Mouse (Mus musculus): ENCODE data around the gene Tyw1. TPM values are rescaled to one million over a fixed set of nuclear protein-coding genes. Genes with fewer than 3 reads are reported as not detected.
A peak's percentile ranks its signal among the peaks of the same experiment; 100 is the strongest.

The Tyw1 gene
- polyA plus RNA-seq, 1 experiment from 2014 or later, result 20.8 TPM

GRCm38 (mm10) chr5:130344999-130345398, 89.6 kb downstream of the Tyw1 start:
- Histone ChIP-seq H3K4me1 (replicated peaks; ENCODE audit: insufficient read depth, low read length) (no peaks in the 10 kb centered on the region), H3K4me2 (ENCODE audit: low read length) (no peak overlapping the region), H3K9me3 (replicated peaks; ENCODE audit: low read length) (no peaks in the 10 kb centered on the region), H3K36me3 (ENCODE audit: insufficient read depth, low read length) (peaks cover 6% of the 10 kb centered on the region; the same call in 1 of the 2 replicates), H3K27me3 (ENCODE audit: insufficient read depth, low read length) (no peaks in the 10 kb centered on the region), H3K27ac (no peak overlapping the region), H3K4me3 (replicated peaks; ENCODE audit: low read depth, low read length) (no peak overlapping the region), H3K9ac (ENCODE audit: low read depth, low read length) (no peak overlapping the region)
- no peak for TF ChIP-seq CTCF (IDR thresholded peaks at IDR 0.05; ENCODE audit: low read depth)
- 95% methylated on average over 7 of the region's 7 CpGs for WGBS
- ATAC-seq (replicated peaks; ENCODE audit: low FRiP score, low read depth) (no peak), DNase-seq (ENCODE audit: low spot score) (no peak)

- no peak overlapping the region for H3K4me3 ChIP-seq (replicated peaks; ENCODE audit: low read depth, low read length)
- no peaks in the 10 kb centered on the region for H3K27me3 ChIP-seq (ENCODE audit: insufficient read depth, low read length)
- DNase-seq (ENCODE audit: low spot score) (peak; percentile 16), ATAC-seq (replicated peaks; ENCODE audit: low FRiP score, low read depth) (no peak)
- TF ChIP-seq CTCF (IDR thresholded peaks at IDR 0.05; ENCODE audit: low read depth), result no peak
- H3K4me2 ChIP-seq (ENCODE audit: low read length), result no peak overlapping the region
- H3K4me1 ChIP-seq (replicated peaks; ENCODE audit: insufficient read depth, low read length), result no peaks in the 10 kb centered on the region
- 64% methylated on average over 2 of the region's 2 CpGs for WGBS
- no peak overlapping the region for H3K9ac ChIP-seq (ENCODE audit: low read depth, low read length)
- no peak overlapping the region for H3K27ac ChIP-seq
- peaks cover 2% of the 10 kb centered on the region; the same call in 1 of the 2 replicates for H3K36me3 ChIP-seq (ENCODE audit: insufficient read depth, low read length)
- H3K9me3 ChIP-seq (replicated peaks; ENCODE audit: low read length), result no peaks in the 10 kb centered on the region
Observed at GRCm38 (mm10) chr5:130345871-130346270, 90.5 kb downstream of the Tyw1 start.

GRCm38 (mm10) chr5:130355223-130355622, 99.8 kb downstream of the Tyw1 start:
- peak; percentile 21; the same call in 1 of the 2 replicates for TF ChIP-seq CTCF (IDR thresholded peaks at IDR 0.05; ENCODE audit: low read depth)
- H3K4me3 ChIP-seq (replicated peaks; ENCODE audit: low read depth, low read length), result no peak overlapping the region
- H3K27ac ChIP-seq, result no peak overlapping the region
- no peaks in the 10 kb centered on the region for H3K27me3 ChIP-seq (ENCODE audit: insufficient read depth, low read length)
- H3K36me3 ChIP-seq (ENCODE audit: insufficient read depth, low read length), result no peaks in the 10 kb centered on the region
- peak; percentile 58 for DNase-seq (ENCODE audit: low spot score)
- WGBS, result 40% methylated on average over 7 of the region's 7 CpGs
- H3K4me2 ChIP-seq (ENCODE audit: low read length), result no peak overlapping the region
- no peak overlapping the region for H3K9ac ChIP-seq (ENCODE audit: low read depth, low read length)
- no peaks in the 10 kb centered on the region for H3K4me1 ChIP-seq (replicated peaks; ENCODE audit: insufficient read depth, low read length)
- H3K9me3 ChIP-seq (replicated peaks; ENCODE audit: low read length), result no peaks in the 10 kb centered on the region
- ATAC-seq (replicated peaks; ENCODE audit: low FRiP score, low read depth), result no peak

- Histone ChIP-seq H3K36me3 (ENCODE audit: insufficient read depth, low read length) (no peaks in the 10 kb centered on the region), H3K4me1 (replicated peaks; ENCODE audit: insufficient read depth, low read length) (no peaks in the 10 kb centered on the region), H3K9me3 (replicated peaks; ENCODE audit: low read length) (no peaks in the 10 kb centered on the region), H3K4me3 (replicated peaks; ENCODE audit: low read depth, low read length) (no peak overlapping the region), H3K27ac (no peak overlapping the region), H3K9ac (ENCODE audit: low read depth, low read length) (no peak overlapping the region), H3K27me3 (ENCODE audit: insufficient read depth, low read length) (no peaks in the 10 kb centered on the region), H3K4me2 (ENCODE audit: low read length) (no peak overlapping the region)
- no peak for ATAC-seq (replicated peaks; ENCODE audit: low FRiP score, low read depth)
- no peak for DNase-seq (ENCODE audit: low spot score)
- no peak for TF ChIP-seq CTCF (IDR thresholded peaks at IDR 0.05; ENCODE audit: low read depth)
- 65% methylated on average over 4 of the region's 4 CpGs for WGBS
Observed at GRCm38 (mm10) chr5:130363111-130363510, 107.7 kb downstream of the Tyw1 start.

- H3K9me3 ChIP-seq (replicated peaks; ENCODE audit: low read length), result no peaks in the 10 kb centered on the region
- ATAC-seq (replicated peaks; ENCODE audit: low FRiP score, low read depth), result no peak
- no peak for TF ChIP-seq CTCF (IDR thresholded peaks at IDR 0.05; ENCODE audit: low read depth)
- no peaks in the 10 kb centered on the region for H3K27me3 ChIP-seq (ENCODE audit: insufficient read depth, low read length)
- H3K27ac ChIP-seq, result no peak overlapping the region
- no peak overlapping the region for H3K4me2 ChIP-seq (ENCODE audit: low read length)
- H3K4me1 ChIP-seq (replicated peaks; ENCODE audit: insufficient read depth, low read length), result no peaks in the 10 kb centered on the region
- WGBS, result 35% methylated on average over 3 of the region's 3 CpGs
- peak; percentile 68 for DNase-seq (ENCODE audit: low spot score)
- no peaks in the 10 kb centered on the region for H3K36me3 ChIP-seq (ENCODE audit: insufficient read depth, low read length)
- no peak overlapping the region for H3K4me3 ChIP-seq (replicated peaks; ENCODE audit: low read depth, low read length)
- H3K9ac ChIP-seq (ENCODE audit: low read depth, low read length), result no peak overlapping the region
Observed at GRCm38 (mm10) chr5:130363773-130364172, 108.4 kb downstream of the Tyw1 start.

GRCm38 (mm10) chr5:130368236-130368635, 112.8 kb downstream of the Tyw1 start:
- Histone ChIP-seq H3K9ac (ENCODE audit: low read depth, low read length) (no peak overlapping the region), H3K27ac (no peak overlapping the region), H3K4me2 (ENCODE audit: low read length) (no peak overlapping the region), H3K27me3 (ENCODE audit: insufficient read depth, low read length) (no peaks in the 10 kb centered on the region), H3K4me3 (replicated peaks; ENCODE audit: low read depth, low read length) (no peak overlapping the region), H3K36me3 (ENCODE audit: insufficient read depth, low read length) (no peaks in the 10 kb centered on the region), H3K4me1 (replicated peaks; ENCODE audit: insufficient read depth, low read length) (no peaks in the 10 kb centered on the region), H3K9me3 (replicated peaks; ENCODE audit: low read length) (no peaks in the 10 kb centered on the region)
- 83% methylated on average over 6 of the region's 6 CpGs for WGBS
- TF ChIP-seq CTCF (IDR thresholded peaks at IDR 0.05; ENCODE audit: low read depth), result no peak
- no peak for DNase-seq (ENCODE audit: low spot score)
- no peak for ATAC-seq (replicated peaks; ENCODE audit: low FRiP score, low read depth)

- Histone ChIP-seq H3K27ac (no peak within 1 kb of the TSS), H3K4me3 (replicated peaks; ENCODE audit: low read depth, low read length) (no peak within 1 kb of the TSS), H3K4me1 (replicated peaks; ENCODE audit: insufficient read depth, low read length) (no peaks in the 10 kb centered on the region), H3K36me3 (ENCODE audit: insufficient read depth, low read length) (no peaks in the 10 kb centered on the region), H3K9ac (ENCODE audit: low read depth, low read length) (no peak within 1 kb of the TSS), H3K4me2 (ENCODE audit: low read length) (no peak within 1 kb of the TSS), H3K9me3 (replicated peaks; ENCODE audit: low read length) (no peaks in the 10 kb centered on the region), H3K27me3 (ENCODE audit: insufficient read depth, low read length) (no peaks in the 10 kb centered on the region)
- WGBS, result 56% methylated on average over 11 of the region's 11 CpGs
- no peak for DNase-seq (ENCODE audit: low spot score)
- ATAC-seq (replicated peaks; ENCODE audit: low FRiP score, low read depth), result no peak
- TF ChIP-seq CTCF (IDR thresholded peaks at IDR 0.05; ENCODE audit: low read depth), result no peak
Observed at GRCm38 (mm10) chr5:130369237-130369636, 113.8 kb downstream of the Tyw1 start, which contains the start of gene Caln1. Gene Caln1 (plus strand): TSS chr5:130369455.
